Mouse (Mus musculus) cortical plate, adult 2 months (tissue): ENCODE measurements around the gene Dock10.

Experiments used
- CTCF ChIP-seq: fragments of 200-500 bp; IDR thresholded peaks from 2 replicates; pipeline ENCODE4 v1.5.1; 2011; ENCODE audit warnings: mild to moderate bottlenecking, control low read depth, low read length; ENCODE audit not compliant: insufficient read depth; ENCODE audit errors: extremely low read depth
- POLR2A ChIP-seq: fragments of 200-500 bp; IDR thresholded peaks from 2 replicates; pipeline ENCODE4 v1.6.1; 2011; ENCODE audit warnings: mild to moderate bottlenecking, low read length, control low read depth; ENCODE audit not compliant: insufficient read depth; ENCODE audit errors: extremely low read depth

DNA sequence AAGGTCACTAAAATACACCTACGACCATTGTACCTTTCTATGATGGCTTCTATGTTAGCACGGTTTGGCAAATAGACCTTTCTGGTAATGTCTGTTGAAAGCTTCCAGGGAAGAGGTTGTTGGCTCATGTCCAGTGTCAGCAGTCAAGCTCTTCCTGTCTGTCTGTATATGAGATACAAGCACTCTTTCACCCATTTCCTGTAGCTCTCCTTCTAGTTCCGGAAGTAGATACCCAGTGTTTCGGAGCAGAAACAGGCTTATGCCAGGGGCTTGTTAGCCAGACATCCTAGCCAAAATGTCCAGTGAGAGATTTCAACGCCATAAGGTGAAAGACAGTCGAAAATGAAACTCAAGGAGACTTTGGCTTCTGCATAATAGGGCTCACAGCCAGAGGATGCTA lies 38.9 kb downstream of the Dock10 start:
- no peak for TF ChIP-seq POLR2A
- no peak for TF ChIP-seq CTCF
